Mouse (Mus musculus): ENCODE results near the gene Osbpl10. TPM values are rescaled to one million over a fixed set of nuclear protein-coding genes. Genes with fewer than 3 reads are reported as not detected.
"Not testable (repeated sequence)": the region's sequence is repeated elsewhere in the genome, so short reads cannot be mapped to it uniquely, and the experiment has no call there.

The Osbpl10 gene
- polyA plus RNA-seq, 1 experiment from 2014 or later = 9.9 TPM

DNA sequence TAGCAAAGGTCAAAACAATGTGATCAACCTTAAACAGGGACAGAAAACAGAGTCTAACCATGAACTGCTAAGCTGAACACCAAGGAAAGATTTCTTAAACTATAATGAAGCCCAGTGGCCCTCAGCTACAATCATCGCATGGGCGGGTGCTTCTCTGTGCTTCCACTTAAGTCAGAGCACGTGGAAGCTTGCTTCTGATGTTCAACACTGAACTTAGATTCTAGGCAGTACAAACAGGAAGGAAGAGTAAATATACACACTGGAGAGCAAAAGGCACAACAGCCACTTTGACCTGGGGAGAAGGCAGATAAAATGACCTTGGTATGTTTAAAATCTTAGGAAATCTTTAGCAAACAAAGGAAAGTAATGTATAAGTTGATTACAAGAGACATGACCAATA, 293.2 kb downstream of the Osbpl10 start:
- DNase-seq (ENCODE audit: low read depth, low spot score) (no peak), ATAC-seq (no peak)
- H3K27me3 ChIP-seq = no peaks in the 10 kb centered on the region
- ChIA-PET POLR2A (no interaction called here), CTCF (no interaction called here)
- in situ Hi-C loops (cut with MboI; ENCODE audit: low pct_unique_long_range_greater_than_20kb) = no loop called here
- no peak for TF ChIP-seq CTCF (IDR thresholded peaks at IDR 0.05)

DNA sequence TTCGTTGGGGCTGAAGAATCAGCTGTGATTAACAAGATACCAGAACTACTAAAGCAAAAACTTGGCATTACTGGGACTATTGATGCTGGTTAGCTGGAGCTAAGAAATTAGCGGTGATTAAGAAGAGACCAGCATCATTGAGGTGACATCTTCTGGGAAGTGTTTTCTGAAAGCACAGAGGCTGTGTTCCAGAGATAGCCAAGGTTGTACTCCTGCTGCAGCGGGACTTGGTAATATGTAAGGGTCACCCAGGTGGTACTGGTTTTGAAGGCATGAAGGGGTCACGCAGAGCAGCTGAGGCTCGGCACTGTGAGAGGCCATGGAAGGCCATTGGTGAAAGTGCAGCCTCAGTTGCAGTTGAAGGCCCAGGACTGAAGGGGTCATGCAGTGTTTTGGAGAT, 294.1 kb downstream of the Osbpl10 start:
- H3K27me3 ChIP-seq; CTCF ChIA-PET; DNase-seq (ENCODE audit: low read depth, low spot score); POLR2A ChIA-PET; ATAC-seq; in situ Hi-C loops (cut with MboI; ENCODE audit: low pct_unique_long_range_greater_than_20kb): not testable (repeated sequence)

DNA sequence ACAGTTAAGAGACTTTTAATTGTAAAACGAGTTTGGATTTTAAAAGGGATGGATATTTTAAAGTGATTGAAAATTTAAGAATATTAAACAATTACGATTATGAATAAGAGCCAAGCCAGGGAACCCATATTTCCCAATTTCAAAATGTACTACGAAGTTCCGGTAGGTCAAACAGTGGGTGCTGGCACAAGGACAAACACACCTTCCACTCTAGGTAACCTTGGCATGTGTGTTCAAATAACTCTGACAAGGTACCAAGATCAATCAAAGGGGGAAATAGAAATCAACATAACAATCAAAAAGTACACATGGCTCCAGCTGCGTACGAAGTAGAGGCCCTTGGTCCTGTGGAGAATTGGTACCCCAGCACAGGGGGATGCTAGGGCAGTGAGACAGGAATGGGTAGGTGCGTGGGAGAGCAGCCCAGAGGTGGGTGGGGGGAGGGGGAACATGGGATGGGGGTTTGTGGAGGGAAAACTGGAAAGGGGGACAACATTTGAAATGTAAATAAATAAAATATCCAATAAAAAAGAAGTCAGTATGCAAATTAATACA, 294.8 kb downstream of the Osbpl10 start:
- TF ChIP-seq CTCF (IDR thresholded peaks at IDR 0.05) = no peak
- CTCF ChIA-PET = no interaction called here
- POLR2A ChIA-PET = no interaction called here
- H3K27me3 ChIP-seq = no peaks in the 10 kb centered on the region
- ATAC-seq (no peak), DNase-seq (ENCODE audit: low read depth, low spot score) (no peak)
- in situ Hi-C loops (cut with MboI; ENCODE audit: low pct_unique_long_range_greater_than_20kb) = no loop called here

DNA sequence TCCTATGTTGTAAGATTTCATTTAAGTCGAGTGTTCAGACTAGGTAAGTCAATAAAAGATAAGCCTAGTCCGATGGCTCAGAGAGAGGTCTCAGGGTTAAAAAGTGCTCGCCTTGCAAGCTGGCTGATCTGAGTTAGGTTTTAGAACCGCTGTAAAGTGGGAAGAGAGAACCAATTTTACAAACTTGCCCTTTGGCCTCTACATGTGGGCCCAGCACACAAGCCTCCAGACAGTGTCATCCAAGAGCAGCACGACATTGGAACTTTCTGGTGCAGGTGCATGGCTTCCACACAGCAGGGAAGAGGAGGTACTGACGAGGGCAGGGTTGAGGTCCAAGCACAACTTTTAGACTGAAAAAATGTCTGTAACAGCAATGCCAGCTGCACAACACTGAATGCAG, 296.4 kb downstream of the Osbpl10 start:
- CTCF ChIA-PET = no interaction called here
- no peak for TF ChIP-seq CTCF (IDR thresholded peaks at IDR 0.05)
- in situ Hi-C loops (cut with MboI; ENCODE audit: low pct_unique_long_range_greater_than_20kb) = no loop called here
- ATAC-seq (no peak), DNase-seq (ENCODE audit: low read depth, low spot score) (no peak)
- H3K27me3 ChIP-seq = no peaks in the 10 kb centered on the region
- POLR2A ChIA-PET = no interaction called here

DNA sequence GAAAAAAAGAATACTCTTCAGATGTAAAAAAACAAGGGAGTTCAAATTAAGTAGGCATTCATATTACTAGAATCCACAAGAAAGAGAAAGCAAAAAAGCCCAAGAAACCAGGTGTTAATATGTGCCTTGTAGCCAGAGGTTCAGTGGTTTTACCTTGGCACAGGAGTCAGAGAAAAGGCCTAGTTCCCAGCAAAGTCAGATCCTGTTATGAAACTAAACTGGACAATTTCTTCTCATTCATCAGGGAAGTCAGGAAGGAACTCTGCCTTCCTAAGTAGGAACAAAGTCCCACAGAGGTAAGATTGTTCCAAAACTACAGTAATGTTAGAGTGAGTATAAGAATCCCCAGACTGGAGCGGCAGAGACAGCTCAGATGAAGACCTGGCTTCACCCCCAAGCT, 300.3 kb downstream of the Osbpl10 start:
- ChIA-PET POLR2A (no interaction called here), CTCF (no interaction called here)
- in situ Hi-C loops (cut with MboI; ENCODE audit: low pct_unique_long_range_greater_than_20kb) = no loop called here
- DNase-seq (ENCODE audit: low read depth, low spot score) (no peak), ATAC-seq (no peak)
- no peak for TF ChIP-seq CTCF (IDR thresholded peaks at IDR 0.05)
- no peaks in the 10 kb centered on the region for H3K27me3 ChIP-seq

Other genes with a start within 250 kb of the Osbpl10 start
- gene Cmtm6, start 247.5 kb upstream of the Osbpl10 start, polyA plus RNA-seq (2021) = 64.0 TPM
- 73.0 TPM for gene Cmtm7, start 196.7 kb upstream of the Osbpl10 start, polyA plus RNA-seq (2021)
- 56.0 TPM for gene Cmtm8, start 134.4 kb upstream of the Osbpl10 start, polyA plus RNA-seq (2021)
- 69.0 TPM for gene Gpd1l, start 44.6 kb upstream of the Osbpl10 start, polyA plus RNA-seq (2021)
- 167 TPM for gene Rps27rt, start 4.2 kb downstream of the Osbpl10 start, polyA plus RNA-seq (2021)